Mouse (Mus musculus) mouse embryonic stem cell (cell line): Measurements from ENCODE around the gene Zswim1.

Experiments
- in situ Hi-C, 2 experiments: fragments of 300-500 bp; cut with MboI; formaldehyde crosslinking; loops; 1 replicate in 1 of 2; 3 replicates in 1 of 2; pipeline ENCODE4 v1.14.3; 2019 to 2020; ENCODE audit warnings: low sequenced_read_pairs in 2 of 2, low pct_unique_long_range_greater_than_20kb in 1 of 2, mixed read lengths in 1 of 2; ENCODE audit not compliant: unreplicated experiment in 1 of 2

The Zswim1 gene

DNA sequence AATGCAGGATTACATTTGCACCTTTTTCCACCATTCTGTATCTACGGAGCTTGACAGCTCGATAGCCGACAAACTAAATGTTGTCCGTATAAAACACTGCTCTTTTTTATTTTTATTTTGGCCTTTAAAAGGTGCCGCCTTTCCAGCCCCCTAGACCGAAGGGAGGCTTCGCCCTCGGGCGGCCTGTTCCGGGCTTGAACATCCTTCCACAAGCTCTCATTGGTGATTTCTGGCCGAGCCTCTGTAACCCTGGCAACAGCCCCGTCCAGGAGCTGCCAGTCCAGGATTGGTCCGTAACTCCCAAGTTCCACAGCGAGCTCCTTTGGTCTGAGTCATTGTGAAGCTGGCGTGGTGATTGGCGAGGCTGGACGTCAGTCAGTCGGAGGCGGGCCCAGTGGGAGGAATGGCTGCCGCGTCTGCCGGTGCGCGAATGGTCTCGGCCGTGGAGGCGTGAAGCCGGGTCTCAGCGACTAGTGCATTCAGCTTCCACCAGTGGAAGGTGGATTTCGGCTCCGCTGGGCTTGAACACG, at the start of gene Zswim1:
Zswim1 (plus strand) TSS at position 51 of the 530 bp plus-strand sequence.
- in situ Hi-C loops = no loop called here

DNA sequence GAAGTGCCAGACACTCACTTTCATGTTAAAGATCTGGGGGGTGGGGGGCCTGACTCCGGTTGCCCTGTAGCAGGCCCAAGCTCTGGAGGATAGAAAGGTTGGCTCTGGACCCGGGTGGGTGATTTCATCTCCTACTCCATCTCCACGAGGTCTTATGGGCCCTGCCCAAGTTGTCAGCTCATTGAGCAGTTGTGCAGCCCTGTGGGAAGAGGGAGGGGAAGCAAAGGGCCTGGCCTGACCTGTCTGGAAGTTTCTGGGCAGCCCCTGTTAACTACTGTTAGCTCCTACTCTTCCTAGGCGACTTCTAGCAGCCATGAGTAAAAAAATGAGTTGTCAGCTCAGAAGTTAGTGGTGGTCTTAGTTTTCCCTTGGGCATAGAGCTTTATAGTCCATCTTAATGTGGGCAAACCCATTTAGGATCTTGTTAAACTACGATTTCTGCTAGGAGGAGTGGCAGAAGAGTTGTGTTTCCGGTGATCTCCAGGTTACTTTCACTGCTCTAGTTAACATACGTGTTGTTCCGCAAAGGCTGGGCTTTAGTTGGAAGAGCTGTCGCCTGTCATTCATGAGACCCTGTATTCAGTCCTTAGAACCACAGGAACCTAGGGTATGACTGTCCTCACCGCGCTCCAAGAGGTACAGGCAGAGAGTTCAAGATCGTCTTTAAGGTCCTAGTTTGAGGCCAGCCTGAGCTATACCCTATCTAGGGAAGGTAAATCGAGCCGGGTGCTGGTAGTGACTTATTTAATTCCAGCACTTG, 49.1 kb upstream of the Zswim1 start:
- in situ Hi-C loops = no loop called here

DNA sequence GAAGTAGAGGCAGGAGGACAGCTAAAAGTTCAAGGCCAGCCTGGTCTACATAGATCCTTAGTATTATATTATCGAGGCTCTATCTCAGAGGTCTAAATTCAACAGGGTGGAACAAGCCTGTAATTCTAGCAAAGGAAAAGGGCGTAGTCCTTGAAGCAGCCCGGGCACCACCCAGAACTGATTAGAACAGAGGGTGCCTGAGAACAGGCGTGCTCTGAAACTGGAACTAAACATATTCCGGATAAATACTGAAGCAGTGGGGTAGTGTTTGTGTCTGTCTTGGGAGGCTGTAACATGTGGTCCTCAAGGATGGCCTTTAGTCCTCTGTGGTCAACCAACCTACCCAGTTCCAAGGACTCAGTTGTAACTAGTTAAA, 48.5 kb upstream of the Zswim1 start:
- in situ Hi-C loops = no loop called here

DNA sequence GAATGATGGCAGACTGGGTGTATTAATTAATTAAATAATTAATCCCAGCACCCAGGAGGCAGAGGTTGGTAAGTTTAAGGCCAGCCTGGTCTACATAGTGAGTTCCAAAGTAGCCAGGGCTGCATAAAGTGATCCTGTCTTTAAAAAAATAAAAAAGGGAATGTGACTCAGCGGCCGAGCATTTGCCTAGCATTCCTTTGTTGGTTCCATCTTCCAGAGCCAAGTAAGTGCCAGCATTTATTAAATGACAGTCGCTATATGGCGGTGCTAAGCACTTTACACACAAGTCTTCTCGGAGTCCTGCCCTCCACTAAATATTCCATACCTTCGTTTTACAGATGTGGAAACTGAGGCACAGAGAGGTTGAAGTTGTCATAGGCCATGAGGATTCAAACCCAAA, 46.4 kb upstream of the Zswim1 start:
- in situ Hi-C loops = no loop called here

DNA sequence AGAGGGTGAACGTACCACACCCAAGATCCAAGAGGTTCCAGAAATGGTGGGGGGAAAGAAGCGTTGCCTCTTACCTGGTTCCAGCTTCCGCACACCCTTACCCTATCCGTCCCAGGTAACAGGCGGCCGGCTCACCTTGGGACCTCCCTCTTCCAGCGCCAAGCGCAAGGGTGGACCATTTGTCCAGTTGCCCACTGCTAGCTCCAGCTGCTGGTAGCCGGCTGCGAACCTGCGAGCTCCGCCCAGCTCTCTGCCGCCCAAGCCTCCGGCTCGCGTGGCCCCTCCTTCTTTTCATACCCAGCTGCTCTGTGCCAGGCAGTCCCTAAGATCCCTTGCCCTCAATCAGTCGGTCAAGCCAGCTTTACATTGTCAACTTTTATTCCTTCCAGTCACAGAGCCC, 45.7 kb upstream of the Zswim1 start:
- in situ Hi-C loops = no loop called here

DNA sequence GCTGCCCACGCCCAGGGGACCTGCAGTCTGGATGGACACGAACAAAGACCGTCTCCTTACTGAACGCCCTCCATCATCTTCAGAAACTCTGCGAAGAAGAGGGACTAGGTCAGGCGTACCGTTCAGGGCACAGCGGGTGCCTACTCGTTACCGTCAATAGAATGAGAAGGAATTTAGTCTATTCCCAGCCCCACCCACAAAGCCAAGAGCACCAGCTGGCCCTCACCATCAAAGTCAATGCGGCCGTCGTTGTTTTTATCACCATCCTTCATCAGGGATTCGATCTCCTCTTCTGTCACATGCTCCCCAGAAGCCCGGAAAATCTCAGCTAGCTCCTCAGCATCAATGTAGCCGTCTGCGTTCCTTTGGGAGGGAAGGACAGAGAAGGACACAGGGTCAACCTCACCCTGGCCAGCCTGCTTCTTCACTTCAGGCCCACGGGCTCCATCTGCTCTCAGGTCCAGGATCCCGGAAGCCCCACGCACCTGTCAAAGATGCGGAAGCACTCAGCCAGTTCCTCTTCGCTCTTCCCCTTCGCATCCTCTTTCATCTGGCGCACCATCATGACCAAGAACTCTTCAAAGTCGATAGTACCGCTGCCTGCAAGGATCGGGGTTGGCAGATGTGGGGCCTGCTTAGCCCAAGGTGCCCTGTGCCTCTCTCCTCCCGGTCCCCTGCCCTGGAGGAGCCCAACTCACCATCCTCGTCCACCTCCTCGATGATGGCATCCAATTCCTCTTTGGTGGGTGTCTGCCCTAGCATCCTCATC, 45.1 kb upstream of the Zswim1 start:
- in situ Hi-C loops = no loop called here

DNA sequence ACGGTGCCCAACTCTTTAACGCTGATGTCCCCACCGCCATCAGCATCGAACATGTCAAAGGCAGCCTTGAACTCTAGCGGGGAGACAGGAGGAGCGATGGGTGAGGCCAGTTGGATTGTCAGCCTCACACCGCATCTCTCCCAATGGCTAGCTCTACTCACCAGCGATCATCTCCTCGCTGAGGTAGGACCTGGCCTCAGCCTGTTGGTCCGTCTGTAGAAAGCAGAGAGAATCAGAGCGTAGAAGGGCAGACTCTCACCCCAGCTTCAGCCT, 44.5 kb upstream of the Zswim1 start:
- in situ Hi-C loops = no loop called here

DNA sequence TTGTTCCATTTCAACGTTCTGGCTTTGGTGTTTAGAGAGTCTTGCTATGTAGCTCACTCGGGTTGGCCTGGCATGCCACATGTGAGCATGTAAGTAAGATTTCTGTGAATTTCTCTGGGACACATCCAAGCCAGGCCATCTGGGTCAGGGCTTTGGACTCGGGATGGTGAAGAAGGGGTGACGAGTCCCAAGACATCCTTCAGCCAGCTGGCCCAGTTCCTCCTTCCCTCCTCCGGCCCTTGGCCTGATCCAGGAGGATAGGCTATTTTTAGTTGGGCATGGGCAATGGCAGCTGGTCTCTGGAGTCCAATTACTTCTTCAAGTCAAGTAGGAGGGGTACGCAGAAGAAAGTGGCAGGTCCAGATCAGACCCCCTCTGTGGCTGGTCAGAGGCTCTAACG, 43.7 kb upstream of the Zswim1 start:
- in situ Hi-C loops = no loop called here

DNA sequence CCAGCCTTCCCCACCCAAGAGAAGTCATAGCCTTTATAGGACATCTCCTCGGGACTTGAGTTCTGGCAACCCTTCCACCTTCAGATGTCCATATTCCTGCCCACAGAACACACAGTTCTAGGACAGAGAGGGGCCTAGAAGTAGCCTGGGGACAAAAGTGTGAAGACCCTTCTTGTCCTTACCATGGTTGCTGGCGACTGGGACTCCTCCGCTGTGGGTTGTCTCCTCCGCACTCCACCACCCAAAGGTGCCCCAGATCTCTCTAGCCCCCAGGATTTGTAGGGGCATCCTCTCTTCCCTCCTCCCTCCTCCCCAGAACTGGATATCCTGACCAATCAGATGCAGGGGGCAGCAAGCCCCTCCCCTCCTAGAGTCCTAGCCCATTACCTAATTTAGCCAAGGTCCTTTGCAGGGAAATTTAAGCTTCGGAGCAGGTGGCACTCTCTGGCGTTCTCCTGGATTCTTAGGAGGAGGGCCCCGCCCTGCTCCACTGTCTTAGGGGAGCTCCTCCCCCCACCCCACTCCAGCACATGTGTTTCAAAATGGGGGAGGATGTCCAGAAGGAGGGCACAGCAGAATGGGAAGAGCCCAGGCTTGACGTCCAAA, 42.9 kb upstream of the Zswim1 start, which contains the start of gene Tnnc2:
Tnnc2 (minus strand) TSS at position 487 of the 606 bp plus-strand sequence.
- in situ Hi-C loops = no loop called here

DNA sequence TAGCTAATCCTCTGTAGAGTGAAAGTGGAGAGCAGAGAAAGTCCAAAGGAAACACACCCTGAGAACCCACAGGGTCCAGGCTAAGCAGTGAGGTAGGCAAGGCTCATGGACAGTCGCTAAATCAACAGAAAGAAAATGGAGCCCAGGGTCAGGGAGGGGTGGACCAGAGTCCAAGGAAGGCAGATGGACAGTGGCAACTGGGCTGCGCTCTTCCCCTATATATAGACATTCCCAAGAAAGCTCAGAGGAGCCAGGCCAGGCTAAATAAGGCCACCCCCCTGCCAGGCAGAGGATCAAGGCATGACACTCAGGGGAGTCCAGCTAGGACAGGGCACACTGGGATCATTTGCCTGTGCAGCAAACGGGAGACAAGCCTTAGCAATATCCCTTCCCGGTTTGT, 40.6 kb upstream of the Zswim1 start:
- in situ Hi-C loops = no loop called here

DNA sequence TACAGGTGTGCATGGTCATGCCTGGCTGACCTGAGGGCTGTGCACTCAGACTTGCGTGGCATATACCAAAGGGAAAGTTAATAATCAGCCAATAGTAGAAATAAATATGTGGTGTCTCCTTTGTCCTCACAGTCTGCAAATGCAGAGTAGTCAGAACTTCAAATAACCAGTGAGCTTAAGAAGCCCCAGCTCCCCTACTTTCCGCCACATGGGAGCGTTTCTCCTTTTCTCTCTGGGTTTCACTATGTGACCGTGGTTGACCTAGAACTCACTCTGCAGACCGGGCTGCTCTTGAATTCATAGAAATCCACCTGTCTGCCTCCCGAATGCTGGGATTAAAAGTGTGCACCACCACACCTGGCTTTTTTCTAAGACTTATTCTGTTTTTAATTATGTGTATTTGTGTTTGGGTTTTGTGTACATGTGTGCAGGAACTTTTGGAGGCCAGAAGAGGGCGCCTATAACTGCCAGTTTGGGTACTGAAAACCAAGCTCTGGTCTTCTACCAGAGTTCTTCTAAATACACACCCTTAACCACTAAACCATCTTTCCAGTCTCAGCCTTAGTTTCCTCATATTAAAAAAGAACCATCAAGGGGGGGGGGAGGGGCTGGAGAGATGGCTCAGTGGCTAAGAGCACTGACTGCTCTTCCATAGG, 38.4 kb upstream of the Zswim1 start:
- in situ Hi-C loops = no loop called here

DNA sequence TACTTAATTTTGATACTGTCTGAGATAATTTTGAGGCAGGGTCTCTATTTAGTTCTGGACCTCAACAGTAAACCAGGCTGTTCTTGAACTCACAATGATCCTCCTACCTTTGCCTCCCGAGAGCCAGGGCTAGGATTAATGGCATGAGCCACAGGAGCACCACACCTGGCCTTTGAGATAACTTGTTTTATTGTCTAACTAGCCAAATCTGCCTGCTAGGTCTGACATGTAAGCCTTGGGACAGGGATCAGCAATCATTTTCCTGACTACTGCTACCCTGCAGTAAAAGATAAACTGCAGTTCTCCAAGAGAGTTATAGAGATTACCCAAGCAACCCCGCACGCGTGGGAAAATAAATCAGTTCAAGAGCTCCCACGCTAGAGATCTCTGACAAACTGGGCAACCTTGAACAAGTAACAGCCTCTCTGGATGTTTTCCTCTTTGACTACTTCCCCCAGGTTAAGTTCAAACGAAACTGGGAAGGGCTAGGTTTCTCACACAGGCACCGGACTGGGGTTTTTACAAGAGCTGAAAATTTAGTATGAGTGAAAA, 37.5 kb upstream of the Zswim1 start:
- in situ Hi-C loops = no loop called here

DNA sequence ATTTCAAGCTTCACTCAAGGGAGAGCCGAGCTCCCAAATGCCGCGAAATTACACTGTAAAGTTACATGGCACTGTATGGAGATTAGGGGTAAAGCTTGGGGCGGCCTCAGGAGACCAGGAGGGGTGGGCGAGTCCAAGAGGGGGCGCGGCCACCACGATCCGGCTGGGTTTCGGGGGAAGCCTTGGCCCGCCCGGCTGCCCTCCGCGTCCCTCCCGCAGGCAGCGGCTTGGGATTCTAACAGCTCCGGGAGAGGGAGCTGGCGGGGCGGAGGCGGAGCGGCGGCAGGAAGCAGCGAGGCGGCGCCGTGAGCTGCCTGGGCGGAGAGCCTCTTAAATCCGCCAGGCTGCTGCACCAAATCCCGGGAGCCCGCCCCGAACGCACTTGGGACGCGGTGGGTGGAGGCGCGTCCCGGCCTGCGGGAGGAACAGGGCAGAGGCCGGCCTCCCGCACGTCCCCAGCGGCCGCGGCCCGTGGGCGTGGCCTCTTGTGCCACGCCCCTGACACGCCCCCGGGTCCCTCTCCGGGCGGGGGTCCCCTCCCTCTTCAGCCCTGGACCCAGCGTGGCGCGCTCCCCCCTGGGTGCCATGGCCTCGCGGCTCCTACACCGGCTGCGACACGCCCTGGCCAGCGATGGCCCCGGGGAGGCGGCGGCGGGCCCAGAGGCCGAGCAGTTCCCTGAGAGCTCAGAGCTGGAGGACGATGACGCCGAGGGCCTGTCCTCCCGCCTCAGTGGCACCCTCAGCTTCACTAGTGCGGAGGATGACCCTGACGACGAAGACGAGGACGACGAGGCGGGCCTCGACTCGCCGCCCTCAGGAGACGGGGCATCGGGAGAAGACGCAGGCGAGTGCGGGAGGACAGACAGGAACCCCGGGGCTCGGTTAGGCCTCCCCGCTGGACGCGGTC, 36.8 kb upstream of the Zswim1 start, which contains the start of gene Snx21:
Snx21 (plus strand) TSS at position 343 of the 907 bp plus-strand sequence.
- in situ Hi-C loops = no loop called here

DNA sequence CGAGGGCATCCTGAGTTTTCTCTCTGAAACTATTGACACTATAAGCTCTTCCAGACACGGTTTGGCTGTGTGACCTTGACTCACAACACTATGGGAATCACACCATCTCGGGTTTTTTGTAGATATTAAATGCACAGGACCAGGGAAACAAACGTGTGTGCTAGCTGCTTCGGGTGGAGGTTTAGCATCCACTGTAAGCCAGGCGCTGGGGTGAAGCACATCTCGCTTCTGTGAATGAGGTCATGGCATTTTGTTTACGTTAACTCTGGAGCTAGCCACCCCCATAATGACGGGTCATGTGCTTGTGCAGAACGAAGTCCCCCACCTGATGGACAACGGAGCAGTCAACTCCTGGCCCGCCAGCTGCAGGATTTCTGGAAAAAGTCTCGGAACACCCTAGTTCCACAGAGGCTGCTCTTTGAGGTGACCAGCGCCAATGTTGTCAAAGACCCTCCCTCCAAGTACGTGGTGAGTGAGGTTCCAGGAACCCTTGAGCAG, 36.0 kb upstream of the Zswim1 start:
- in situ Hi-C loops = no loop called here

DNA sequence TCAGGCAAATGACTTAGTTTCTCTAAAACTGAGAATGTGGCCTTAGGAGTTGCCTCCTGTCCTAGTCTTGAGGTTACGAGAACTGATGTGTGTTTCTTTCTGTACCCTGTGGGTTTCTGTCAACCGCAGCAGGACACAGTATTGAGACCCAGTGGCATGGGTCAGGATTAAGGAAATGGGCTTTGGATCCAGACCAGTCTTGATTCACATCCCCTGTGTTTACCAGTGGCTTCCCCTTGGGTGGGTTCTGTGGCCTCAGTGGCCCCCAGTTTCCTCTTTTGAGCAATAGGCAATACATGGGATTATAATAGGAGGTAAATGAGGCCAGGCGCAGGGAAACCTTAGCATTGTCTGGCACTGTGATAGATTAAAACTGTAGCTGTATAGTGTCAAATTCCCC, 35.5 kb upstream of the Zswim1 start:
- in situ Hi-C loops = no loop called here

DNA sequence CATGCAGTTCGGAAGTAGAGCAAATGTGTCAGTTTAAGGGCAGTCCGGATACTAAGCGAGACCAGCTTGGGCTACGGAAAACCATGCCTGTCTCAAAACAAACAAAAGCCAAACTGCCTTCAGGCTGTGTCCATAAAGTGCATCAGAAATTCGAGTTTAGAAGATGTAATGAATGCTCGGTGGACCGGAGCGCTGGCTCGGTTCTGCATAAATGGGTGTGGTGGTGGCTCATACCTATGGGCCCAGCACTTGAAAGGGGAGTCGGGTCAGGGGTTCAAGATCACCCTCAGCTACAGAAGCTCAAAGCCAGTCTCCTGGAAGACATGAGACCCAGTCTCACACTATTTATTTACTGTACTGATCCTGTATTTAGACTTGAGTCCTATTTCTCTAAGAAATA, 34.7 kb upstream of the Zswim1 start:
- in situ Hi-C loops = no loop called here

DNA sequence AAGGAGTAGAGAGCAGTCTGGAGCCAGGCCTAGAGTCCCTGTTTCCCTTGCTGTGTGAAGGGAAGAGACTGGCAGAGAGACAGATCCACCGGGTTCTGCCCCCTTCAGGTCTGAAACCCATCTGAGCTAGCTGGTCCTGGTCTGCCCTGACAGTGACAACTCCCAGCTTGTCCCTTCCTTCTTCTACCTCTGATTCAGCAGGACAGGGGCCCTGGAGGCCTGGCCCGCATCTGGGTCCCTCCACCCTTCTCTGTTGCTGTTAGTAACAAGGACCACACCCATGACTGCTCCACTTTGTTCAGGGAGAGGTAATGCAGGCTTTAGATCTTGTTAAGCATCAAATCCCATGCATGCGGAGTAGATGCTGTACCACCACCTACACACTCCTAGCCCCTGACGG, 34.1 kb upstream of the Zswim1 start:
- in situ Hi-C loops = no loop called here

DNA sequence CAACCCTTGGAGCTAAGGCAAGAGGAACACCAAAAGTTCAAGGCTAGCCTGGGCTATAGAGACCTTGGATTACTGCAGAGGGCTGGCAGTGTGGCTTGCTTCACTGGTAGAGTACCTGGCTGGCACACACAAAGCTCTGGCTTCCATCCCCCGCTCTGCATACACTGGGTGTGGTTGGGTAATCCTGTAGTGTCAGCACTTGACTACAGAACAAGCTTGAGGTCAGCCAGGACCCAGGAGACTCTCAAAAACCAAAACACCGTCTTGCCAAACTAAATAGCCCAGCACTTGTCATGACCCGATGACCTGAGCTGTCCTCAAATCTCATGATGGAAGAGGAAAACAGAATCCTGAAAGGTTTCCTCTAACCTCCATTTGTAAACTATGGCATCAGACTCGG, 32.0 kb upstream of the Zswim1 start:
- in situ Hi-C loops = no loop called here
